Mouse (Mus musculus): ENCODE data around the gene Atp5f1. TPM values are rescaled to one million over a fixed set of nuclear protein-coding genes. Genes with fewer than 3 reads are reported as not detected.

Gene Atp5f1
- polyA plus RNA-seq, 1 experiment from 2014 or later: 677 TPM

Other genes starting within 250 kb of the Atp5f1 start
- 73.9 and 95.3 TPM in 2 replicates for gene Rap1a, start 158.8 kb downstream of the Atp5f1 start, polyA plus RNA-seq (2016; fragmentation: Nextera tagmentation; extraction: Ambion mirVana)
- gene Adora3, start 89.2 kb downstream of the Atp5f1 start, polyA plus RNA-seq (2016; fragmentation: Nextera tagmentation; extraction: Ambion mirVana): not detected in 2 replicates
- 0.70 and 0.73 TPM in 2 replicates for gene Tmigd3, start 89.2 kb downstream of the Atp5f1 start, polyA plus RNA-seq (2016; fragmentation: Nextera tagmentation; extraction: Ambion mirVana)
- 2.0 and 3.4 TPM in 2 replicates for gene I830077J02Rik, start 27.4 kb downstream of the Atp5f1 start, polyA plus RNA-seq (2016; fragmentation: Nextera tagmentation; extraction: Ambion mirVana)
- gene Wdr77, start 730 bp downstream of the Atp5f1 start, polyA plus RNA-seq (2016; fragmentation: Nextera tagmentation; extraction: Ambion mirVana): 124 and 146 TPM in 2 replicates
- 1.5 and 1.9 TPM in 2 replicates for gene Ovgp1, start 13.6 kb upstream of the Atp5f1 start, polyA plus RNA-seq (2016; fragmentation: Nextera tagmentation; extraction: Ambion mirVana)
- gene Pifo, start 54.5 kb upstream of the Atp5f1 start, polyA plus RNA-seq (2016; fragmentation: Nextera tagmentation; extraction: Ambion mirVana): 0.69 TPM in 1 of 2 replicates, not detected in the other
- gene Chil5, start 72.7 kb upstream of the Atp5f1 start, polyA plus RNA-seq (2016; fragmentation: Nextera tagmentation; extraction: Ambion mirVana): not detected in 2 replicates
- 0.14 and 0.18 TPM in 2 replicates for gene Chia1, start 153.1 kb upstream of the Atp5f1 start, polyA plus RNA-seq (2016; fragmentation: Nextera tagmentation; extraction: Ambion mirVana)
- not detected in 2 replicates for gene Chil3, start 207.5 kb upstream of the Atp5f1 start, polyA plus RNA-seq (2016; fragmentation: Nextera tagmentation; extraction: Ambion mirVana)